Mouse (Mus musculus): Measurements from ENCODE around the gene Atg101. TPM values are rescaled to one million over a fixed set of nuclear protein-coding genes. Genes with fewer than 3 reads are reported as not detected.
A peak's percentile ranks its signal among the peaks of the same experiment; 100 is the strongest.

Gene Atg101
- polyA plus RNA-seq, 1 experiment from 2014 or later, result 92.4 TPM

GRCm38 (mm10) chr15:101260874-101261622, 23.0 kb upstream of the Atg101 start:
- no peaks in the 10 kb centered on the region for H3K9me3 ChIP-seq (ENCODE audit: control insufficient read depth, low read length)
- 0 out of 2 replicates have a peak overlapping the region, but pooled peaks have one; percentile 6 for H3K9ac ChIP-seq (replicated peaks; ENCODE audit: low read depth, low read length)
- no peak overlapping the region for H3K4me3 ChIP-seq (replicated peaks; ENCODE audit: low read length)
- H3K27ac ChIP-seq (ENCODE audit: low read length), result no peak overlapping the region
- peaks cover 6% of the 10 kb centered on the region for H3K4me1 ChIP-seq (replicated peaks; ENCODE audit: control insufficient read depth, insufficient read depth, low read length)
- no peaks in the 10 kb centered on the region for H3K36me3 ChIP-seq (ENCODE audit: control insufficient read depth, insufficient read depth)
- no peak for ATAC-seq
- H3K4me2 ChIP-seq (ENCODE audit: low read length), result no peak overlapping the region
- peaks cover 5% of the 10 kb centered on the region; the same call in 1 of the 2 replicates for H3K27me3 ChIP-seq (replicated peaks; ENCODE audit: control insufficient read depth, insufficient read depth, low read length)
- whole genome bisulfite sequencing, result 68% methylated on average over 13 of the region's 13 CpGs

DNA sequence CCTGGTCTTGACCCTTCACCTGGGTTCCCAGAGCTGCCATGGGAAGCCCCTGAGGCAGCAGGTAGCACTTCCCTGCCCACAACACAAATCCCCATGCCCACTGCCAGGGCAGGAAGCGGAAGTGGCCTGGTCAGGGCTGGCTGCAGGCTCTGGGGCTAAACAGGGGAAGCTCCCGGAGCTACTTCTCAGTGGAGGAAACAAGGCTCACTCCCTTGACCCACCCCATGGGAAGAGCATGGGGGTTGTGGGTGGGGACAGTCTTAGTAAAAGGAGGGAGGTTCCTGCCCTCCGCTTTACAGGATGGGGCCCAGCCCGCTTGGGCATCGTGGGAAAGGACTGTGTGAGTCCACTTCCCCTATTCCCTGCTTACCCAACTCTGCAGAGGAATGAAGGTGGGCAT, 21.6 kb upstream of the Atg101 start:
- no peak overlapping the region for H3K4me3 ChIP-seq (replicated peaks; ENCODE audit: low read length)
- H3K36me3 ChIP-seq (ENCODE audit: control insufficient read depth, insufficient read depth), result no peaks in the 10 kb centered on the region
- 84% methylated on average over 5 of the region's 5 CpGs for WGBS
- no peak overlapping the region for H3K4me2 ChIP-seq (ENCODE audit: low read length)
- peaks cover 6% of the 10 kb centered on the region; the same call in 1 of the 2 replicates for H3K27me3 ChIP-seq (replicated peaks; ENCODE audit: control insufficient read depth, insufficient read depth, low read length)
- no peak overlapping the region for H3K27ac ChIP-seq (ENCODE audit: low read length)
- no peak overlapping the region for H3K9ac ChIP-seq (replicated peaks; ENCODE audit: low read depth, low read length)
- ATAC-seq, result no peak
- peaks cover 12% of the 10 kb centered on the region for H3K4me1 ChIP-seq (replicated peaks; ENCODE audit: control insufficient read depth, insufficient read depth, low read length)
- no peaks in the 10 kb centered on the region for H3K9me3 ChIP-seq (ENCODE audit: control insufficient read depth, low read length)

GRCm38 (mm10) chr15:101266132-101266963, 17.7 kb upstream of the Atg101 start:
- Histone ChIP-seq H3K27ac (ENCODE audit: low read length) (no peak overlapping the region), H3K36me3 (ENCODE audit: control insufficient read depth, insufficient read depth) (no peaks in the 10 kb centered on the region), H3K9me3 (ENCODE audit: control insufficient read depth, low read length) (no peaks in the 10 kb centered on the region), H3K4me2 (ENCODE audit: low read length) (peak overlapping the region; percentile 69), H3K27me3 (replicated peaks; ENCODE audit: control insufficient read depth, insufficient read depth, low read length) (peaks cover 8% of the 10 kb centered on the region; the same call in 1 of the 2 replicates), H3K4me1 (replicated peaks; ENCODE audit: control insufficient read depth, insufficient read depth, low read length) (peaks cover 12% of the 10 kb centered on the region), H3K9ac (replicated peaks; ENCODE audit: low read depth, low read length) (peak overlapping the region; percentile 54), H3K4me3 (replicated peaks; ENCODE audit: low read length) (peak overlapping the region; percentile 44)
- peak; percentile 81 for ATAC-seq
- WGBS, result 0% methylated on average over 51 of the region's 57 CpGs

GRCm38 (mm10) chr15:101267053-101268032, 16.7 kb upstream of the Atg101 start:
- no peaks in the 10 kb centered on the region for H3K9me3 ChIP-seq (ENCODE audit: control insufficient read depth, low read length)
- H3K4me3 ChIP-seq (replicated peaks; ENCODE audit: low read length), result peak overlapping the region; percentile 44
- H3K27me3 ChIP-seq (replicated peaks; ENCODE audit: control insufficient read depth, insufficient read depth, low read length), result peaks cover 8% of the 10 kb centered on the region; the same call in 1 of the 2 replicates
- H3K36me3 ChIP-seq (ENCODE audit: control insufficient read depth, insufficient read depth), result no peaks in the 10 kb centered on the region
- no peak overlapping the region for H3K27ac ChIP-seq (ENCODE audit: low read length)
- 8% methylated on average over 25 of the region's 25 CpGs for WGBS
- no peak for ATAC-seq
- peak overlapping the region; percentile 54 for H3K9ac ChIP-seq (replicated peaks; ENCODE audit: low read depth, low read length)
- peaks cover 12% of the 10 kb centered on the region for H3K4me1 ChIP-seq (replicated peaks; ENCODE audit: control insufficient read depth, insufficient read depth, low read length)
- peak overlapping the region; percentile 69 for H3K4me2 ChIP-seq (ENCODE audit: low read length)

DNA sequence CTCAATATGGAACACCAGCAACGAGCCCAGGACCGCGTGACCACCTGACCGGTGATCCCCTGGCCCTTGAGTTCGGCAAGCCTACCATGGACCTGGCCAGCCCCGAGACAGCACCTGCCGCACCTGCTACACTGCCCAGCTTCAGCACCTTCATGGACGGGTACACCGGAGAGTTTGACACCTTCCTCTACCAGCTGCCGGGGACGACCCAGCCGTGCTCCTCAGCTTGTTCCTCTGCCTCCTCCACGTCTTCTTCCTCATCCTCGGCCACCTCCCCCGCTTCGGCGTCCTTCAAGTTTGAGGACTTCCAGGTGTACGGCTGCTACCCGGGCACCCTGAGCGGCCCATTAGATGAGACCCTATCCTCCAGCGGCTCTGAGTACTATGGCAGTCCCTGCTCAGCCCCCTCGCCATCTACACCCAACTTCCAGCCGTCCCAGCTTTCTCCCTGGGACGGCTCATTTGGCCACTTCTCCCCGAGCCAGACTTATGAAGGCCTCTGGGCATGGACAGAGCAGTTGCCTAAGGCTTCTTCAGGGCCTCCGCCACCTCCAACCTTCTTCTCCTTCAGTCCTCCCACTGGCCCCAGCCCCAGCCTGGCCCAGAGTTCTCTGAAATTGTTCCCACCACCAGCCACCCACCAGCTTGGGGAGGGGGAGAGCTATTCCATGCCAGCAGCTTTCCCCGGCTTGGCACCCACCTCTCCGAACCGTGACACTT, 13.8 kb upstream of the Atg101 start:
- Histone ChIP-seq H3K36me3 (ENCODE audit: control insufficient read depth, insufficient read depth) (peaks cover 2% of the 10 kb centered on the region; the same call in 1 of the 2 replicates), H3K4me1 (replicated peaks; ENCODE audit: control insufficient read depth, insufficient read depth, low read length) (peaks cover 12% of the 10 kb centered on the region), H3K27ac (ENCODE audit: low read length) (no peak overlapping the region), H3K4me2 (ENCODE audit: low read length) (no peak overlapping the region), H3K4me3 (replicated peaks; ENCODE audit: low read length) (no peak overlapping the region), H3K27me3 (replicated peaks; ENCODE audit: control insufficient read depth, insufficient read depth, low read length) (peaks cover 8% of the 10 kb centered on the region; the same call in 1 of the 2 replicates), H3K9me3 (ENCODE audit: control insufficient read depth, low read length) (no peaks in the 10 kb centered on the region), H3K9ac (replicated peaks; ENCODE audit: low read depth, low read length) (no peak overlapping the region)
- no peak for ATAC-seq
- 91% methylated on average over 29 of the region's 29 CpGs for WGBS

GRCm38 (mm10) chr15:101271107-101271506, 13.0 kb upstream of the Atg101 start:
- WGBS, result 83% methylated on average over 3 of the region's 3 CpGs
- Histone ChIP-seq H3K36me3 (ENCODE audit: control insufficient read depth, insufficient read depth) (peaks cover 2% of the 10 kb centered on the region; the same call in 1 of the 2 replicates), H3K27ac (ENCODE audit: low read length) (no peak overlapping the region), H3K4me1 (replicated peaks; ENCODE audit: control insufficient read depth, insufficient read depth, low read length) (peaks cover 5% of the 10 kb centered on the region), H3K9me3 (ENCODE audit: control insufficient read depth, low read length) (no peaks in the 10 kb centered on the region), H3K4me2 (ENCODE audit: low read length) (no peak overlapping the region), H3K4me3 (replicated peaks; ENCODE audit: low read length) (no peak overlapping the region), H3K27me3 (replicated peaks; ENCODE audit: control insufficient read depth, insufficient read depth, low read length) (0 out of 2 replicates have a peak, but pooled peaks cover 3% of the 10 kb centered on the region), H3K9ac (replicated peaks; ENCODE audit: low read depth, low read length) (no peak overlapping the region)
- no peak for ATAC-seq

- Histone ChIP-seq H3K4me2 (ENCODE audit: low read length) (no peak overlapping the region), H3K36me3 (ENCODE audit: control insufficient read depth, insufficient read depth) (peaks cover 2% of the 10 kb centered on the region; the same call in 1 of the 2 replicates), H3K9ac (replicated peaks; ENCODE audit: low read depth, low read length) (no peak overlapping the region), H3K4me3 (replicated peaks; ENCODE audit: low read length) (no peak overlapping the region), H3K9me3 (ENCODE audit: control insufficient read depth, low read length) (no peaks in the 10 kb centered on the region), H3K4me1 (replicated peaks; ENCODE audit: control insufficient read depth, insufficient read depth, low read length) (peaks cover 2% of the 10 kb centered on the region; the same call in 1 of the 2 replicates), H3K27ac (ENCODE audit: low read length) (no peak overlapping the region), H3K27me3 (replicated peaks; ENCODE audit: control insufficient read depth, insufficient read depth, low read length) (0 out of 2 replicates have a peak, but pooled peaks cover 3% of the 10 kb centered on the region)
- ATAC-seq, result no peak
- 79% methylated on average over 15 of the region's 15 CpGs for WGBS
Observed at GRCm38 (mm10) chr15:101271513-101271912, 12.6 kb upstream of the Atg101 start.

DNA sequence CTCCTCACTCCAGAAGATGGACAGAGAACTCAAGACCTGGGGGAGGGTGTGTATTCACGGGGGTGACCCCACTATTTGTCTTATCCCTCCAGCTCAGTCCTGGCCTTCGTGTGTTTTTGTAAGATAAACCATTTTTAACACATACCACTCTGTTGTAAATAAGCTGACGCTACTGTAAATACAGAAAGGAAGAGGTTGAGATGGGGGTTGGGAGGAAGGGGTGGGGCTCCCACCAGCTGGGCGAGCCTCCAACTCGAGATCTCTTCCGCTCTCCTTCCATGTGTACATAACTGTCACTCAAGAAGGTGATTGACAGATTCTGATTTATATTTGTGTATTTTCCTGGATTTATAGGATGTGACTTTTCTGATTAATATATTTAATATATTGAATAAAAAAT, 9.7 kb upstream of the Atg101 start:
- no peaks in the 10 kb centered on the region for H3K9me3 ChIP-seq (ENCODE audit: control insufficient read depth, low read length)
- no peak overlapping the region for H3K4me2 ChIP-seq (ENCODE audit: low read length)
- H3K27me3 ChIP-seq (replicated peaks; ENCODE audit: control insufficient read depth, insufficient read depth, low read length), result no peaks in the 10 kb centered on the region
- peaks cover 2% of the 10 kb centered on the region; the same call in 1 of the 2 replicates for H3K36me3 ChIP-seq (ENCODE audit: control insufficient read depth, insufficient read depth)
- H3K27ac ChIP-seq (ENCODE audit: low read length), result no peak overlapping the region
- no peak overlapping the region for H3K4me3 ChIP-seq (replicated peaks; ENCODE audit: low read length)
- H3K9ac ChIP-seq (replicated peaks; ENCODE audit: low read depth, low read length), result no peak overlapping the region
- WGBS, result 77% methylated on average over 6 of the region's 6 CpGs
- no peak for ATAC-seq
- H3K4me1 ChIP-seq (replicated peaks; ENCODE audit: control insufficient read depth, insufficient read depth, low read length), result no peaks in the 10 kb centered on the region; the same call in 1 of the 2 replicates
